Mouse (Mus musculus) midbrain, embryonic 12.5 days (tissue): ENCODE results near the gene Gadd45gip1. TPM values are rescaled to one million over a fixed set of nuclear protein-coding genes. Genes with fewer than 3 reads are reported as not detected.

Experiments
- ATAC-seq: fragments of 200-750 bp; cut with Nextera tagmentation; 2 replicates; pipeline ENCODE4 v1.8.0; 2017; ENCODE audit warnings: low read depth, moderate TSS enrichment, moderate library complexity; ENCODE audit not compliant: low FRiP score
- H3K27ac ChIP-seq: fragments of 300-500 bp; sonication (generic); replicated peaks from 2 replicates; pipeline ENCODE4 v1.5.1; 2016; ENCODE audit warnings: mild to moderate bottlenecking
- H3K27me3 ChIP-seq: fragments of 300-500 bp; sonication (generic); 2 replicates; pipeline ENCODE4 v1.6.1; 2016; ENCODE audit warnings: mild to moderate bottlenecking
- H3K36me3 ChIP-seq: fragments of 300-500 bp; sonication (generic); 2 replicates; pipeline ENCODE4 v1.6.1; 2016
- H3K4me1 ChIP-seq: fragments of 300-500 bp; sonication (generic); 2 replicates; pipeline ENCODE4 v1.6.1; 2016
- H3K4me2 ChIP-seq: fragments of 300-500 bp; sonication (generic); replicated peaks from 2 replicates; pipeline ENCODE4 v1.6.1; 2016; ENCODE audit warnings: mild to moderate bottlenecking, moderate library complexity
- H3K4me3 ChIP-seq: fragments of 300-500 bp; sonication (generic); 2 replicates; pipeline ENCODE4 v1.5.1; 2016; ENCODE audit warnings: mild to moderate bottlenecking
- H3K9ac ChIP-seq: fragments of 300-500 bp; sonication (generic); replicated peaks from 2 replicates; pipeline ENCODE4 v1.6.1; 2016; ENCODE audit warnings: mild to moderate bottlenecking, moderate library complexity
- H3K9me3 ChIP-seq: fragments of 300-500 bp; sonication (generic); 2 replicates; pipeline ENCODE4 v1.6.1; 2016; ENCODE audit warnings: mild to moderate bottlenecking
- WGBS: fragments of 180-500 bp; shearing (Covaris S2); methylation state at CpG from one replicate; pipeline ENCODE4 v1.1.7; 2016; 5-methylcytosine and 5-hydroxymethylcytosine counted together
- polyA plus RNA-seq: library from polyadenylated mRNA; unstranded; fragments of >200 nt; fragmentation: Nextera tagmentation; extraction: Ambion mirVana; gene quantifications from 2 replicates; pipeline ENCODE4 v1.2.1, GENCODE M21; 2016

Gadd45gip1 gene
- polyA plus RNA-seq = 36.1 and 36.6 TPM in 2 replicates

DNA sequence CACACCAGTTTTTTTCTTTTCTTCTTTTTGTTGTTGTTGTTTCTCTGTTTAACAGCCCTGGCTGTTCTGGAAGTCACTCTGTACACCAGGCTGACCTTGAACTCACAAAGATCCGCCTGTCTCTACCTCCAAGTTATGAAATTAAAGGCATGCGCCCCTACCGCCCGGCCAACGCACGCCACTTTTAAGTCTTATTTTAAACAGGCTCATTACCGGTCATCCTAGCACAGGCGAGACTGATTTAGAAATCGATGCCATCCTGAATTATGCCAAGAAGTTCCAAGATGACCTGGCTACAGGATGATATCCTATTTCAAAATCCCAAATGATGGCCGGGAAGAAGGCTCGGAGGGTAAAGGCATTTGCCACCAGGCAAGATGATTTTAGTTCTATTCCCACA lies at the start of gene Gadd45gip1:
TSS of gene Gadd45gip1 (plus strand) at position 33 of the 400 bp plus-strand sequence.
- peak within 1 kb of the TSS; percentile 59 for H3K4me2 ChIP-seq
- peaks cover 29% of the 10 kb centered on the region for H3K36me3 ChIP-seq
- peaks cover 15% of the 10 kb centered on the region for H3K4me1 ChIP-seq
- H3K9ac ChIP-seq = peak within 1 kb of the TSS; percentile 98
- H3K27ac ChIP-seq = peak within 1 kb of the TSS; percentile 94
- no peaks in the 10 kb centered on the region for H3K9me3 ChIP-seq
- H3K27me3 ChIP-seq = 0 out of 2 replicates have a peak, but pooled peaks cover 3% of the 10 kb centered on the region
- ATAC-seq = no peak
- WGBS = 86% methylated on average over 11 of the region's 11 CpGs
- peak within 1 kb of the TSS; percentile 95 for H3K4me3 ChIP-seq

DNA sequence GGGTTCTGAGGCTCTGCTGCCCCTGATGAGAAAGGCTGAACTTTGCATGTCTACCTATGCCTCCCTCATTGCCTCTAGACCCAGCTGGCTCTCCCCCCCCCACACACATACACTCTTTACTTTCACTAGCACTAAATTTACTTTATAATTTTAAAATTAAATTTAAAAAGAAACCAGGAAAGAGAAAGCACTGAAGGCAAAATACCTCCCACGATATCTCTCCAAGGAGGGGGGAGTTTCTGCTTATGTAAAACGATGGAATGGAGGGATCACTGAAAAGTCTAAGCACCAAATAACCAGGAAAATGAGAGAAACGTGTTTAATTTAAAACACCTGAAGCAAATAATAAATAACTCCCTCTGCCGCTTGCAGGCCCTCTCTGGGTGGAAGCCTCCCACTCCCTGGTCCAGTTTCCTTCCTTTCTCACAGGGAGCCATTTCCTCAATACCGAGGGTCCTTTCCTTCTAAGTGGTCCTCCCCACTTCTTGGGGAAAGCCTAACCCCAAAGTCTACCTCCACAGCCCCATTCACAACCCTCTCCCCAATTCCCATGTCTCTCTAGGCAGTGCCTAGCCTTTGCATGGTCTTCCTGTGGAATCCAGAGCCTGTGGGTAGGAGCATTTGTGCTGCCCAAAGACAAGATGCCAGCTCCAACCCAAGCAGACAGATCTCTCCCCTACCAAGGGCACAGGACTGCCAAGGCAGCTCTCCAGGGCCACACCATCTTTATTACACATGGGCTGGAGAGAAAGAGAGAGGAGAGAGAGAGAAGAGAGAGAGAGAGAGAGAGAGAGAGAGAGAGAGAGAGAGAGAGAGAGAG lies 49.4 kb upstream of the Gadd45gip1 start:
- Histone ChIP-seq H3K4me2 (no peak overlapping the region), H3K4me1 (peaks cover 29% of the 10 kb centered on the region; the same call in 1 of the 2 replicates), H3K36me3 (no peaks in the 10 kb centered on the region), H3K9me3 (no peaks in the 10 kb centered on the region), H3K27ac (no peak overlapping the region), H3K27me3 (peaks cover 100% of the 10 kb centered on the region), H3K4me3 (no peak overlapping the region), H3K9ac (no peak overlapping the region)
- 2% methylated on average over 5 of the region's 5 CpGs for WGBS
- no peak for ATAC-seq

DNA sequence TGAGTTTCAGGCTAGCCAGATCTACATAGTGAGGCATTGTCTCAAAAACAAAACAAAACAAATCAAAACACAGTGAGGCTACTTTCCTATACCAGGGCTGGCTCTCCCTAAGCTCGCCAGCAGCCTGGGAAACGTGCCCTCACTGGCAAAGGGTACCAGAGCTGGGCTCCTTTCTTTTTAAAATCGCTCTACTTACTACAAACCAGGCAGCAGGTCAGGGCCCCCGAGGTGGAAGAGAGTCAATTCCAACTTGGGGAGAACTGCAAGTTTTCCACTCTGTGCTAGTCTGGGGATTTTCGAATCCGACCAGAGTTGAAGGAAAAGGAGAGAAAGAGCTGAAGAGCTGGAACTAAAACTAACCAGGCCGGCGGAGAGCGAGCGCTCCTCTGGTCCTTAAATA lies 48.6 kb upstream of the Gadd45gip1 start:
- peaks cover 29% of the 10 kb centered on the region; the same call in 1 of the 2 replicates for H3K4me1 ChIP-seq
- H3K36me3 ChIP-seq = no peaks in the 10 kb centered on the region
- no peak overlapping the region for H3K9ac ChIP-seq
- H3K4me3 ChIP-seq = no peak overlapping the region
- no peak for ATAC-seq
- no peak overlapping the region for H3K27ac ChIP-seq
- H3K9me3 ChIP-seq = no peaks in the 10 kb centered on the region
- no peak overlapping the region for H3K4me2 ChIP-seq
- 3% methylated on average over 10 of the region's 10 CpGs for WGBS
- peaks cover 100% of the 10 kb centered on the region for H3K27me3 ChIP-seq

DNA sequence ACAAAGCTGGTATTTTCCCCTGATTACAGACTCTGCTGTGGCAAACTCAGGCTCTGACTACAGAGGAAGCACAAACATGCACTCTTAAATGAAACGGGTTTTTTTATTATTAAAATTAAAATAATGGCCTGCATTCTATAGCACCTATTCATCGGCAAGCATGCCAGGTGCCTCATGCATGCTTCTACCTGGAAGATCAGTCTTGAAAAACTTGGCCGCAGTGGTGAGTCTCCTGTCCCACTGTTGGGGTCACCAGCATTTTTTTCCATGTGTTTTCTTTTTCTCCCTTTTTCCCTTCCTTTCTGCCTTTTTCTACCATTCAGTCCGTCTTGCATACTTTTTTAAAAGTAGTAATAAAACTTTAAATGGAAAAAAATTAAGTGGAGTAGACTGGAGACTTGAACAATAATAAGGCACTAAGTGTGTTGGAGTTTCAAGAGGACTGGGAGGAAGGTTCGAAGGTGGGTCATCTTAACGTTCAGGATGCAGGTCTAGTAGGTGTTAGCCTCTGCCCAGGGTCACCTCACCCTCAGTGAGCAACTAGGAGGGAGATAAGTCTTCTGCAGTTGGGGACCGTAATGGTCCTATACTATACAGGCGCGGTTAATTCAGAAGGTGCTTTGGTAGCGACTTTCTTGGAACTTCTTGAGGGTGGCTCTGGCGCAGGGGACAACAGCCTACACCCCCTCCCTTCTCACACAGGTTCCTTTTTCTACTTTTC lies 48.0 kb upstream of the Gadd45gip1 start:
- Histone ChIP-seq H3K9me3 (no peaks in the 10 kb centered on the region), H3K27ac (no peak overlapping the region), H3K4me2 (no peak overlapping the region), H3K4me3 (no peak overlapping the region), H3K27me3 (peaks cover 100% of the 10 kb centered on the region), H3K9ac (no peak overlapping the region), H3K36me3 (no peaks in the 10 kb centered on the region), H3K4me1 (peaks cover 29% of the 10 kb centered on the region; the same call in 1 of the 2 replicates)
- ATAC-seq = no peak
- 4% methylated on average over 11 of the region's 11 CpGs for WGBS

DNA sequence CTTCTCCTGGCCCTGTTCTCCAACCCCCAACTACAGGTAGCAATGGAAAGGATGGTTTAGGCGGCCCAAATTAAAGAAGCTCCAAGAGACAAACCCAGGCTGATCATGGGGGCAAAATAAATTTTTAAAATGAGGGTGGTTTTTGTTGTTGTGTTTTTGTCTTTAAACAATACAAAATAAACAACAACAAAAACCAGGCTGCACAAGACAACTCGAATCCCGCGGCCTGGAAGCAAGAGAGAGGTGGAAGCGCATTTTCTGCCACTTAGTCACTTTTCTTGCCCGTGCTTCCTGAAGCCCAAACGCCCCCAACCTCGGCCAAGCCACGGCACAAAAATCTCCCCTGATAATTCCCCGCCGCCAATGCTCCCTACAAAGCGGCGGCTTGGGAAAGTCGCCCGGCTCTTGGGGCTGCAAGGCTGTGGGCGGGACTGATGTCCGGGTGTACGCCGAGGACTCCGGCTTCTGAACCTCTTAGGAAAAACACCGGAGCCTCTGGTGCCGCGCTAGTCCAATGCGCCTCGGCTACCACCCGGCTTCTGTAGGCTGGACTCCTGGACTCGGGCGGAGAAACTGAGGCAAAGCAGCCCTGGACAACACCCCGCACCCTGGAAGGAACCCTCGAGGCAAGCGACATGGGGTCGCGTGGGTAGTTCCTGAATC lies 47.3 kb upstream of the Gadd45gip1 start:
- H3K27ac ChIP-seq = no peak overlapping the region
- H3K4me2 ChIP-seq = peak overlapping the region; percentile 7; the same call in 1 of the 2 replicates
- peaks cover 29% of the 10 kb centered on the region; the same call in 1 of the 2 replicates for H3K4me1 ChIP-seq
- no peak overlapping the region for H3K9ac ChIP-seq
- 0 out of 2 replicates have a peak overlapping the region, but pooled peaks have one; percentile 4 for H3K4me3 ChIP-seq
- no peaks in the 10 kb centered on the region for H3K9me3 ChIP-seq
- ATAC-seq = no peak
- peaks cover 100% of the 10 kb centered on the region for H3K27me3 ChIP-seq
- no peaks in the 10 kb centered on the region for H3K36me3 ChIP-seq
- WGBS = 1% methylated on average over 33 of the region's 33 CpGs

DNA sequence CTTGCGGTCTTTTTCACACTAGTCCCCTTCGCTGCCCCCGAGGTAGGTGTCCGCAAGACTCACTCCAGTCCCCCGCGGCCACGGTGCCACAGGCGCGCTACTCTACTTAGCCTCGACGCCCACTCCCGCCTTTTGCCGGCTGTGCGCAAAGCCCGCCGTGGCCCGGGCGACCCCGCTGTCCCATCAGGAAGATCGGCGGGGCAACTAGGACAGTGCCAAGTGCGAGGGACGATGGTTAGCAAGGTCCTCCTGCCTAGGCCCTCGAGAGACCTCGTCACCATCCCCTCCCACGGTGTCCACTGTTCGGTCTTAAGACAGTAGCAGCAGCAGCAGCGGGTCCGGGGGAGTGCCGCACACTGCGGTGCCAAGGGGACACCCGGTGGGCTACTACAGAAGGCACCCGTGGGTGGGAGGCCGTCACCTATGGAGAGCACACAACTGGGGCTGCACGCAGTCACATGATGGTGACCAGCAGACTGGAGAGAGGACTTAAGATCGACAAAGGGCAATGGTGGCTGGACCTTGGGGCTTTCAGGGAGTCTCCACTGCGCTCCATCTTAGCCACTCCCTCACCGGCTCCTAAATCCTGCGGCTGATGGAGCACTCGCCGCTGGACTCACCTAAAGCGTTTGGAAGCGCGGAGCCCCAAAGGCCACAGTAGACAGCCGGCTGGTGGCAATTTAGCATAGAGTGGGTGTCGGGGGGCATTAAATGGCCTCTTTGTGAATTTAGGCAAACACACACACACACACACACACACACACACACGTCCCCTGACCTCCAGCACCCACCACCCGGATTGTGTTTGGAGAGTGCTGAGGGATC lies 46.4 kb upstream of the Gadd45gip1 start:
- Histone ChIP-seq H3K27ac (no peak overlapping the region), H3K4me3 (peak overlapping the region; percentile 14), H3K9me3 (no peaks in the 10 kb centered on the region), H3K27me3 (peaks cover 100% of the 10 kb centered on the region), H3K4me1 (peaks cover 22% of the 10 kb centered on the region; the same call in 1 of the 2 replicates), H3K9ac (no peak overlapping the region), H3K4me2 (0 out of 2 replicates have a peak overlapping the region, but pooled peaks have one; percentile 7), H3K36me3 (no peaks in the 10 kb centered on the region)
- 1% methylated on average over 48 of the region's 48 CpGs for WGBS
- ATAC-seq = no peak

DNA sequence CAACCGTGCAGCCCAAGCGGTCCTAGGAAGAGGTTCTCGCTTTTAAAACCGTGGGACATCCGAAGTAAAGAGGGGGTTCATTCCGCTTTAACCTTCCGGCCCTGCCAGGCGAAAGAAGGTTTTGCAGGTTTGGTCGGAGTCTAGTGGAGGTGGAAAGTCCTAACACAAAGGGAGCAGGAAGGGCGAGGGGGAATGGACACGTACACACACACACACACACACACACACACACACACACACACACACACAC lies 45.9 kb upstream of the Gadd45gip1 start:
- under 1% methylated on average over 11 of the region's 11 CpGs for WGBS
- H3K4me2 ChIP-seq = no peak overlapping the region
- no peaks in the 10 kb centered on the region for H3K9me3 ChIP-seq
- ATAC-seq = no peak
- no peak overlapping the region for H3K27ac ChIP-seq
- no peaks in the 10 kb centered on the region for H3K36me3 ChIP-seq
- H3K27me3 ChIP-seq = peaks cover 100% of the 10 kb centered on the region
- H3K9ac ChIP-seq = no peak overlapping the region
- H3K4me1 ChIP-seq = peaks cover 17% of the 10 kb centered on the region; the same call in 1 of the 2 replicates
- H3K4me3 ChIP-seq = no peak overlapping the region

DNA sequence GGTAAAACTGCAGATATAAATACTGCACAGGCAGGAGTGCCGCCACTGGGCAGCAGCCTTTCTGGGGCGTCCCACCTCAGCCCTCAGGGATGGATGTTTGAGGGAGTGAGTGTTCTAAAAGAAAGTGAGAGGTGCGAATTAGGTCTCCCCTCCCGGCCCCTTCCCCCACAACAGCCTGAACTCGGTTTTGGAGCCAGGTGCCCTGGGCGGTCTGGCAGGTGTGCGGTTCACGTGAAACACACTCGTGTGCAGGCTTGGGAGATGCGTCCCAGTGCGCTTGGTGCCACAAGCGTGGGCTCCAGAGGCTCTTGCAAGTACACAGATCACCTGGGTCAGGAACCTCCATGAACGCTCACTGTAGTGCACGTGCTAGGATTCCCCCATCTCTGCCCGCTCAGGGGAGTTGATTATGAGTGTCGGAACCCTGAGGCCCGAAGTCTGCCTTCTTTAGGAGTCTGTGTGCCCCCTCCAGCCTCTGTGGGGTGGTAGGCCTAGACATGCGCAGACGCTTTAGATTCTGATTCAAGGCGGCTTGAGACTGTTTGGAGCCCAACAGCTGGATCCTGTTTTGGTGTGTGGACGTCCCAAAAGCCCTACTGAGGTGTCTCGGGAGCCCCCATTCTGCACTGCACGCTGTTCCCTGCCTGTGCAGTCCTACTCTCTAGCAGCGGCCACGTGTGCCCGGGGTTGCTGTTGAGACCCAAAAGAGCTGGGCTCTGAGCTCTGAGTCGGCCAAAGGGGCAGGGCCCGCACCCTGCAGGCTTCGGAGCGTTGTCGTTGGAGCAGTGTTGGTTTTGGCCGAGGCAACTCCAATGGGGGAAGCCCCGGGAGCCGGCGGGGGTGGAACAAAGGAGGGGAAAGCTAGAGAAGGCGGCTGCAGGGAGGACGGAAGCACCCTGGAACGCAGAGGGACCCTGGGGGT lies 45.3 kb upstream of the Gadd45gip1 start:
- no peaks in the 10 kb centered on the region for H3K9me3 ChIP-seq
- H3K4me1 ChIP-seq = peaks cover 16% of the 10 kb centered on the region; the same call in 1 of the 2 replicates
- WGBS = 1% methylated on average over 37 of the region's 38 CpGs
- no peak overlapping the region for H3K4me2 ChIP-seq
- no peaks in the 10 kb centered on the region for H3K36me3 ChIP-seq
- H3K27ac ChIP-seq = no peak overlapping the region
- H3K9ac ChIP-seq = no peak overlapping the region
- no peak for ATAC-seq
- peaks cover 100% of the 10 kb centered on the region for H3K27me3 ChIP-seq
- H3K4me3 ChIP-seq = 0 out of 2 replicates have a peak overlapping the region, but pooled peaks have one; percentile 7

DNA sequence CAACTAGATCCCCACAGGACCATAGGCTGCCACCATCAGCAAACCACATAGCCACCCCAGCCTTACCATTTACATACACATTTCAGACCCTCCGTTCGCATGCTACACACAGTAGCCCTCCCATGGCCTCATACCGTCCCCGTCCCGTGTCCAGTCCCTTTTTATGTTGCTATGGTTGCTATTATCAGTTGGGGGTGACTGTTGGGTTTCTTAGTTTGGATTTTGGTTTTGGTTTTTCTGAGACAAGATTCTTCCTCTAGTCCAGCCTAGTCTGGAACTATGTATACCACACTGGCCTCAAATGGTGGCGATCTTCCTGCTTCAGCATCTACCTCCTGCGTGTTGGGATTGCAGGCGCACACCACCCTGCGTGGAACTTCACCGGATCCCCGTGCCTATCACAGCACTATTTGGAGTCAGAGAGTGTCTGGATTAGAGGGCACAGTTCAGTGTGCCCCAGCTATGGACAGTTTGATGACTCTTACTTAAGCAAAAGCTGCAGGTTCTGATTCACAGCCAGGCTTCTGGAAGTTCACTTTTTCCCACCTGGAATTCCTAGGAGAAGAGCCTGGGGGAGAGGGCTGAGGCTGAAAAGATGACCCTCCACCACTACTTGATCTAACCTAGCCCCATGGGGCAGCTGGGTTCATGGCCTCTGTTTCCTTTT lies 44.4 kb upstream of the Gadd45gip1 start:
- ATAC-seq = no peak
- no peak overlapping the region for H3K4me2 ChIP-seq
- H3K9ac ChIP-seq = no peak overlapping the region
- H3K27ac ChIP-seq = no peak overlapping the region
- H3K4me3 ChIP-seq = no peak overlapping the region
- H3K4me1 ChIP-seq = peaks cover 12% of the 10 kb centered on the region; the same call in 1 of the 2 replicates
- no peaks in the 10 kb centered on the region for H3K36me3 ChIP-seq
- peaks cover 99% of the 10 kb centered on the region for H3K27me3 ChIP-seq
- 3% methylated on average over 11 of the region's 11 CpGs for WGBS
- H3K9me3 ChIP-seq = no peaks in the 10 kb centered on the region
